Mouse (Mus musculus) left cerebral cortex, adult 9 months (tissue): Measurements from ENCODE around the gene Gmfg.

ENCODE experiments used
- DNase-seq, 2 experiments: peaks; one replicate each; pipeline ENCODE4 v3.0.0; 2022; ENCODE audit warnings: low spot score in 2 of 2

Gene Gmfg

GRCm38 (mm10) chr7:28482854-28483253 lies 45.6 kb downstream of the Gmfg start:
- DNase-seq: peak in 1 of 2 experiments; percentile 67

GRCm38 (mm10) chr7:28484192-28484591 lies 46.9 kb downstream of the Gmfg start:
- DNase-seq: no peak

GRCm38 (mm10) chr7:28488030-28488491 lies 50.8 kb downstream of the Gmfg start:
- DNase-seq: peak in 1 of 2 experiments; percentile 51

GRCm38 (mm10) chr7:28490410-28490809 lies 53.2 kb downstream of the Gmfg start:
- DNase-seq: peak in 1 of 2 experiments; percentile 47

GRCm38 (mm10) chr7:28490903-28491302 lies 53.7 kb downstream of the Gmfg start:
- no peak for DNase-seq

- DNase-seq: no peak
Measured at GRCm38 (mm10) chr7:28492310-28492709, 55.1 kb downstream of the Gmfg start.

DNA sequence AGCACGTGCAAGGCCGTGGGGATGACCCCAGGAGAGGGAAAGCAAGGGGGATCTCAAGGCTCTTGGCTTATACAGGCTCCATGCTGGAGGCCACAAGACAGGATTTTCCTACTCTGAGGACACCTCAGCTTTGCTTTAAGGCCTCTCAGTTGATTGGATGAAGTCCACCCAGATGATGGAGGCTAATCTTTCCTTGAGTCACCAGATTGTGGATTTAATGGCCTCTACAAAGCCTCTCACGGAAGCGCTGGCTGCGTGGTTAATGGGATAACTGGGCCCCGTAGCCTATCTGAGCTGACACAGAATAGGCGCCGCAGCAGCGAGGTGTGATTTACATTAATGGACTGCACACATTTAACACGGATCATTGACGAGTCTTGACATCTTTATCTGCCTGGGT lies 58.2 kb downstream of the Gmfg start:
- no peak for DNase-seq
